Mouse (Mus musculus) ES-E14 (cell line): ENCODE measurements at regions not wholly inside any gene's neighbourhood (a gene's known extent, or its start where the extent isn't known, plus 50 kb on each side); places are given as distances from the start of the nearest gene placed in this dataset.

Experiments
- DNase-seq: peaks from one replicate; pipeline ENCODE4 v3.0.0-alpha.2; 2013; ENCODE audit warnings: low read depth, low spot score
- H3K27ac ChIP-seq: 2 replicates; pipeline ENCODE4 v1.5.1; 2012; ENCODE audit warnings: low read depth, mild to moderate bottlenecking, low read length, moderate library complexity, mixed read lengths; ENCODE audit not compliant: poor library complexity, insufficient read depth, severe bottlenecking
- H3K36me3 ChIP-seq: 2 replicates; pipeline ENCODE4 v1.6.1; 2012; ENCODE audit warnings: mild to moderate bottlenecking, low read length, moderate library complexity, mixed read lengths; ENCODE audit not compliant: control insufficient read depth, poor library complexity, insufficient read depth, severe bottlenecking
- H3K4me1 ChIP-seq, 2 experiments: fragments of 150-350 bp in 1 of 2; sonication (generic) in 1 of 2; 2 replicates each; pipeline ENCODE4 v1.6.1; 2012; ENCODE audit warnings: low read length in 2 of 2, mild to moderate bottlenecking in 1 of 2, mixed read lengths in 1 of 2; ENCODE audit not compliant: control insufficient read depth in 2 of 2, insufficient read depth in 2 of 2, poor library complexity in 1 of 2
- H3K4me3 ChIP-seq, 2 experiments: fragments of 150-350 bp in 1 of 2; sonication (generic) in 1 of 2; 2 replicates each; pipeline ENCODE4 v1.5.1; 2012; ENCODE audit warnings: low read length in 2 of 2, low read depth in 1 of 2, mild to moderate bottlenecking in 1 of 2, mixed read lengths in 1 of 2; ENCODE audit not compliant: insufficient read depth in 1 of 2, poor library complexity in 1 of 2, severe bottlenecking in 1 of 2
- H3K9ac ChIP-seq: 2 replicates; pipeline ENCODE4 v1.6.1; 2012; ENCODE audit warnings: low read depth, mild to moderate bottlenecking, low read length, mixed read lengths; ENCODE audit not compliant: poor library complexity, insufficient read depth, severe bottlenecking
- H3K9me3 ChIP-seq: fragments of 150-350 bp; sonication (generic); 2 replicates; pipeline ENCODE4 v1.6.1; 2012; ENCODE audit warnings: low read depth, mild to moderate bottlenecking, low read length; ENCODE audit not compliant: control insufficient read depth, insufficient read depth
- CHD2 ChIP-seq: IDR thresholded peaks from 2 replicates; pipeline ENCODE4 v1.6.1; 2014; ENCODE audit warnings: mild to moderate bottlenecking, low read depth, low read length, inconsistent platforms
- HCFC1 ChIP-seq: IDR thresholded peaks from 2 replicates; pipeline ENCODE4 v1.6.1; 2012; ENCODE audit warnings: low read length, inconsistent platforms, borderline replicate concordance; ENCODE audit not compliant: insufficient read depth
- MAFK ChIP-seq: IDR thresholded peaks from 2 replicates; pipeline ENCODE4 v1.6.1; 2014; ENCODE audit warnings: mild to moderate bottlenecking, low read depth, low read length, inconsistent platforms; ENCODE audit not compliant: insufficient read depth
- ZC3H11A ChIP-seq: IDR thresholded peaks from 2 replicates; pipeline ENCODE4 v1.6.1; 2012; ENCODE audit warnings: low read depth, mild to moderate bottlenecking, inconsistent platforms, low read length, borderline replicate concordance
- ZNF384 ChIP-seq: IDR thresholded peaks from 2 replicates; pipeline ENCODE4 v1.6.1; 2012; ENCODE audit warnings: low read depth, low read length, inconsistent platforms
- in situ Hi-C, 2 experiments: fragments of 600-800 bp; cut with MboI; formaldehyde crosslinking; loops; one replicate each; pipeline ENCODE4 v1.15.1; 2025; ENCODE audit warnings: low sequenced_read_pairs in 2 of 2, inconsistent platforms in 1 of 2; ENCODE audit not compliant: unreplicated experiment in 2 of 2

DNA sequence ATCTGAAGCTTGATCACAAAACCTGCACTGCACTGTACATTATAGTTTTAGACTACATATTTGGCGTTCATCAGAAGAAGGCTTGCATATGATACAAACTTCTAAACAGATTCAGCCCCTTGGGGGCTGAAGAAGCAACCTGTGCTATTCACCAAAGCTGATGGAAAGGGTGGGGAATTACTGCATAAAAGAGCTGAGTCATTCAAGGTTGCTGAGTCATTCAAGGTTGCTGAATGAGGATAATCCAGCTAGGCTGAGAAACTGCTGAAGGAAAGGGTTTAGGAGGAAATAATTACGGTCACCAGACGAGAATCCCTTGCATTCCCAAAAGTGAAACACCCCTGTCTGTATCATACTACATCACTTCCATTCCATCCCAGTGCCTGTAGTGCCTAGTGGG lies 679.4 kb downstream of the Slc16a7 start:
- no peak overlapping the region for H3K4me3 ChIP-seq
- no peaks in the 10 kb centered on the region for H3K36me3 ChIP-seq
- H3K9ac ChIP-seq: no peak overlapping the region
- in situ Hi-C loops: no loop called here
- no peak overlapping the region for H3K27ac ChIP-seq
- peak; percentile 58; the same call in 1 of the 2 replicates for TF ChIP-seq MAFK
- no peak for TF ChIP-seq CHD2
- no peak for TF ChIP-seq ZNF384
- no peak for TF ChIP-seq ZC3H11A
- TF ChIP-seq HCFC1: no peak
- H3K9me3 ChIP-seq: no peaks in the 10 kb centered on the region
- H3K4me1 ChIP-seq: no peaks in the 10 kb centered on the region
- no peak for DNase-seq

GRCm38 (mm10) chr10:124706642-124707041 lies 682.6 kb downstream of the Slc16a7 start:
- H3K9me3 ChIP-seq: no peaks in the 10 kb centered on the region
- H3K36me3 ChIP-seq: no peaks in the 10 kb centered on the region
- in situ Hi-C loops: no loop called here
- H3K9ac ChIP-seq: no peak overlapping the region
- no peaks in the 10 kb centered on the region for H3K4me1 ChIP-seq
- no peak overlapping the region for H3K4me3 ChIP-seq
- no peak for TF ChIP-seq HCFC1
- no peak for TF ChIP-seq ZNF384
- TF ChIP-seq ZC3H11A: no peak
- TF ChIP-seq CHD2: no peak
- no peak for TF ChIP-seq MAFK
- H3K27ac ChIP-seq: no peak overlapping the region
- no peak for DNase-seq
